Mouse (Mus musculus) forebrain, embryonic 11.5 days (tissue): Measurements from ENCODE around the gene Mvk. TPM values are rescaled to one million over a fixed set of nuclear protein-coding genes. Genes with fewer than 3 reads are reported as not detected.

Experiments
- ATAC-seq: fragments of 200-750 bp; cut with Nextera tagmentation; replicated peaks from 2 replicates; pipeline ENCODE4 v1.8.0; 2017; ENCODE audit warnings: moderate TSS enrichment; ENCODE audit not compliant: low FRiP score
- DNase-seq: peaks from one replicate; pipeline ENCODE4 v3.0.0-alpha.2; 2017; ENCODE audit warnings: low spot score
- H3K27ac ChIP-seq: fragments of 300-500 bp; sonication (generic); 2 replicates; pipeline ENCODE4 v1.5.1; 2014; ENCODE audit warnings: low read depth, low read length
- H3K27me3 ChIP-seq: fragments of 300-500 bp; sonication (generic); 2 replicates; pipeline ENCODE4 v1.6.1; 2014; ENCODE audit warnings: mild to moderate bottlenecking, low read length, mixed read lengths; ENCODE audit not compliant: control insufficient read depth, insufficient read depth
- H3K36me3 ChIP-seq: fragments of 300-500 bp; sonication (generic); 2 replicates; pipeline ENCODE4 v1.6.1; 2014; ENCODE audit warnings: mild to moderate bottlenecking, low read length, moderate library complexity, mixed read lengths; ENCODE audit not compliant: control insufficient read depth, insufficient read depth
- H3K4me1 ChIP-seq: fragments of 300-500 bp; sonication (generic); replicated peaks from 2 replicates; pipeline ENCODE4 v1.6.1; 2014; ENCODE audit warnings: low read length, mixed read lengths; ENCODE audit not compliant: control insufficient read depth, insufficient read depth
- H3K4me2 ChIP-seq: fragments of 300-500 bp; sonication (generic); 2 replicates; pipeline ENCODE4 v1.6.1; 2014; ENCODE audit warnings: low read depth, mild to moderate bottlenecking, low read length, moderate library complexity, mixed read lengths; ENCODE audit not compliant: severe bottlenecking
- H3K4me3 ChIP-seq: fragments of 300-500 bp; sonication (generic); 2 replicates; pipeline ENCODE4 v1.5.1; 2014; ENCODE audit warnings: low read depth, low read length
- H3K9ac ChIP-seq: fragments of 300-500 bp; sonication (generic); 2 replicates; pipeline ENCODE4 v1.6.1; 2014; ENCODE audit warnings: low read length
- H3K9me3 ChIP-seq: fragments of 300-500 bp; sonication (generic); 2 replicates; pipeline ENCODE4 v1.6.1; 2016; ENCODE audit warnings: low read length, mixed read lengths; ENCODE audit not compliant: control insufficient read depth
- WGBS: fragments of 180-500 bp; shearing (Covaris S2); extraction: QIAGEN DNeasy Blood & Tissue Kit; methylation state at CpG from one replicate; pipeline ENCODE4 v1.1.7; 2014; 5-methylcytosine and 5-hydroxymethylcytosine counted together
- polyA plus RNA-seq: library from polyadenylated mRNA; unstranded; fragments of >200 nt; fragmentation: Nextera tagmentation; extraction: Ambion mirVana; gene quantifications from 2 replicates; pipeline ENCODE4 v1.2.1, GENCODE M21; 2014

Gene Mvk
- polyA plus RNA-seq, 1 experiment from 2014 or later, result 58.3 TPM

DNA sequence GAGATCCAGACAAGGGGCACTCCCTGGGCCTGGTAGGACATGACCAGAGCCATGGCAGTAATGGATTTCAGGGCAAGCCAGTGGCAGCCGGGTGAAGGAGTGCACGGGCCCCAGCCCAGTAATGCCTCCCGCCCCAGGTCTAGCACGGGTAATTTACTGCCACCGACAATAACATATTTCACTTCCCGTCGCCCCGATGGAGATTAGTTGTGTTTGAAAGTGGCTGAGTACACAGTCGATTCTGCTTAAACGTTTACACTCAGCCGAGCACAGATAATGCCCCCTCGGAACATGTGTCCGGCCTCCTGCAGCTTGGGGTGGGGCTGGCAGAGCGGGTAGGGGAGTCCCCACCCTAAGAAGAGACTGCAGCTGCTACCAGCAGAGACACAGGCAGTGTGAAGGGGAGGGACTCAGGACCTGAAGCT, 38.5 kb downstream of the Mvk start:
- Histone ChIP-seq H3K9me3 (no peaks in the 10 kb centered on the region), H3K36me3 (no peaks in the 10 kb centered on the region), H3K27ac (peak overlapping the region; percentile 46; the same call in 1 of the 2 replicates), H3K9ac (peak overlapping the region; percentile 41), H3K27me3 (no peaks in the 10 kb centered on the region), H3K4me2 (peak overlapping the region; percentile 29; the same call in 1 of the 2 replicates), H3K4me1 (peaks cover 9% of the 10 kb centered on the region), H3K4me3 (no peak overlapping the region)
- ATAC-seq (peak; percentile 73), DNase-seq (peak; percentile 67)
- 9% methylated on average over 14 of the region's 14 CpGs for WGBS

DNA sequence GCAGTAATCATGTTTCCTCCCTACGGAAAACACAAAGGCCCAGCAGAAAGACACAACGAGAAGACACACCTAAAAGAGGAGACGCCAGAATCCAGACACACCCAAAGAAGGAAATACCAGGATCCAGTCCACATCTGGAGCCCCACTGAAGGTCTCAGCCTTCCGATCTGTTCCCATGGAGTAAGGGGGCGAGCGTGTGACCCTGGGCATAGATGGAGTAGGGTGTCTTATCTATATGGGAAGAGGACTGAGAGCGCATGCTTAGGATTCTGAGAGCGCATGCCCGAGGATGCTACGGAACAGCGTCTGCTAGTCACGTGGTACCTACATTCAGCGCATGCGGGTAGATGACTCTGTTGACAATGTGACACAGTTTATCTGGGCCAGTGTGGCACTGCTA, 41.6 kb downstream of the Mvk start:
- Histone ChIP-seq H3K27ac (no peak overlapping the region), H3K4me1 (peaks cover 9% of the 10 kb centered on the region), H3K4me3 (no peak overlapping the region), H3K27me3 (no peaks in the 10 kb centered on the region), H3K9ac (no peak overlapping the region), H3K4me2 (no peak overlapping the region), H3K9me3 (no peaks in the 10 kb centered on the region), H3K36me3 (no peaks in the 10 kb centered on the region)
- 92% methylated on average over 14 of the region's 14 CpGs for WGBS
- DNase-seq, result no peak
- no peak for ATAC-seq

DNA sequence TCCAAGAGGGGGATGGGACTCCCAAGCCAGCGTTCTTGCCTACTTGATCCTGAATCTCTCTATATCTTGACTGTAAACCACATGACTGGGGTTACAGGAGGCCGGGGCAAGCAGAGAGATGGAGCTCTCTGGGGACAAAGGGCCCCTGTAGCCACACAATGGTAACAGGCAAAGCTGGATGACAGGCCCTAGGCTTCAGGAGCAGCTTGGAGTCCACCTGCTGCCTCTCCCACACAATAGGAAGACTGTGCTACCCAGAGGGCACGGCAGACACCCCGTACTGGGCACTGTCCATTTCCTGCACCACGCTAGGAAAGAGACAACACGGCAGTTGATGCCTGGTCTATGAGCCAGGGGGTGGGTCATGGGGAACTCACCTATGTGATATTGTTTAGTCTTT, 45.5 kb downstream of the Mvk start:
- DNase-seq (no peak), ATAC-seq (no peak)
- Histone ChIP-seq H3K4me2 (no peak overlapping the region), H3K36me3 (no peaks in the 10 kb centered on the region), H3K9ac (no peak overlapping the region), H3K9me3 (no peaks in the 10 kb centered on the region), H3K27ac (no peak overlapping the region), H3K4me3 (no peak overlapping the region), H3K27me3 (no peaks in the 10 kb centered on the region), H3K4me1 (no peaks in the 10 kb centered on the region)
- 92% methylated on average over 6 of the region's 6 CpGs for WGBS

DNA sequence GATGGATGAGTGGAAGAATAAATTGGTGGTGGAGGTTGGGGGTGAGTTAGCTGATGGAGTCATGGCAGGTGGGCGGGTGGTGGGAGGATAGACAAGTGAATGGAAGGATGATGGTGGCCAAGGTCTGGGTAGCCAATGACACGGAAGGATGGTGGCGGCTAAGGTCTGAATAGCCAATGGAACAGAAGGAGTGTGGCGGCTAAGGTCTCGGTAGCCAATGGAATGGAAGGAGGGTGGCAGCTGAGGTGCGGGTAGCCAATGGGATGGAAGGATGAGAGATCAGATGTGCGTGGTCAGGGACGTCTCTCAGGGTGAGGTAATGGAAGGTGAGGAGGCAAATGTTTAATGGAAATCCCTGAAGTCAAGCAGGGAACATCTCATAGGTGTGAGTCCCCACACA, 46.2 kb downstream of the Mvk start:
- ATAC-seq (no peak), DNase-seq (no peak)
- Histone ChIP-seq H3K4me1 (no peaks in the 10 kb centered on the region), H3K9ac (no peak overlapping the region), H3K27ac (no peak overlapping the region), H3K4me3 (no peak overlapping the region), H3K36me3 (no peaks in the 10 kb centered on the region), H3K27me3 (no peaks in the 10 kb centered on the region), H3K9me3 (no peaks in the 10 kb centered on the region), H3K4me2 (no peak overlapping the region)
- WGBS, result 92% methylated on average over 8 of the region's 8 CpGs

DNA sequence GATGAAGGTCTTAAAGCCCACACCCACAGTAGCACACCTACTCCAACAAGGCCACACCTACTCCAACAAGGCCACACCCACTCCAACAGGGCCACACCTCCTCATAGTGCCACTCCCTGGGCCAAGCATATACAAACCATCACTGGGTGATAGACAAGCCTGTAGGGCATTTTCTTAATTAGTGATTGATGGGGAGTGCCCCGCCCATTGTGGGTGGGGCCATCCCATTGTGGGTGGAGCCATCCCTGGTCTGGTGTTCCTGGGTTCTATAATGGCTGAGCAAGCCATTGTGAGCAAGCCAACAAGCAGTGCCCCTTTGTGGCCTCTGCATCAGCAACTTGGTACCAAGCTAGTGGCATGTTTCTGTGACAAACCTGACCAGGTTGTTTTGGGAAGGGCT, 50.7 kb downstream of the Mvk start:
- DNase-seq (no peak), ATAC-seq (no peak)
- Histone ChIP-seq H3K9me3 (no peaks in the 10 kb centered on the region), H3K9ac (no peak overlapping the region), H3K4me1 (no peaks in the 10 kb centered on the region), H3K36me3 (no peaks in the 10 kb centered on the region), H3K4me3 (no peak overlapping the region), H3K27ac (no peak overlapping the region), H3K27me3 (no peaks in the 10 kb centered on the region), H3K4me2 (no peak overlapping the region)
- WGBS, result 46% methylated on average over 1 of the region's 1 CpGs

DNA sequence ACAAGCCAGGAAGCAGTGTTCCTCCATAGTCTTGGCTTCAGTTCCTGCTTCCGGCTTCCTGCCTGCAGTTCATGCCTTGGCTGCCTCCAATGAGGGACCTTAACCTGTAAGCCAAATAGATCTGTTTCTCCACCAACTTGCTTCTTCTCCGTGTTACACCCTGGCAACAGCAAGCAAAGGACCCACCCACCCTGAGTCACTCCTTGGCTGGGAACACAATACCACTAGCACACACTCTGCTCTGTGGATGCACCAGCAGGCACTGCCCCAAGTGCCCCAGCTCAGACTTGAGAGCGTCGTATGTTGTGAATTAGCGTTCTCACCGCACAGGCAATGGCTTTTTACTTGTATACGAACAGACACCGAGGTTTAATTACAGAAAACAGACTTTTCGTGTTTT, 57.2 kb downstream of the Mvk start:
- H3K4me2 ChIP-seq, result no peak overlapping the region
- no peak overlapping the region for H3K4me3 ChIP-seq
- no peaks in the 10 kb centered on the region for H3K9me3 ChIP-seq
- H3K4me1 ChIP-seq, result no peaks in the 10 kb centered on the region
- H3K36me3 ChIP-seq, result no peaks in the 10 kb centered on the region
- ATAC-seq (no peak), DNase-seq (no peak)
- no peak overlapping the region for H3K9ac ChIP-seq
- 79% methylated on average over 9 of the region's 9 CpGs for WGBS
- no peaks in the 10 kb centered on the region for H3K27me3 ChIP-seq
- H3K27ac ChIP-seq, result no peak overlapping the region

DNA sequence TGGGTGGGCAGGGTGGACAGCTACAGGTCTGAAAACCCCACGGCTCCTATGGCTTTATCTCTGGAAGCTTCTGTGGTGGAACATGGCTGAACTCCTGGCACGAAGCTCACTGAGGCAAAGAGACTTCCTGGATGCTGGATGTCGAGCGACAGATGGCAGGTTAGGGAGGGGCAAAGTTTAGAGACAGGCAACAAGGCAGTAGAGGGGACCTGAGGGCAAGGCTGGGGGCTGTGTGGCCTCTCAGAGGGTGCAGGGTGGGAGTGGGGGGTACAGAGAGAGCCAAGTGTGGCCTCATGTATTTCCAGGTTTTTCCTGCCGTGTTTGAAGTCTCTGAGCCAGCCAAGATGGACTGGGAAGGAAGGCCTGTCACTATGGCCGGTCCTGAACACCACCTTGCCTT, 60.8 kb downstream of the Mvk start:
- no peak overlapping the region for H3K27ac ChIP-seq

DNA sequence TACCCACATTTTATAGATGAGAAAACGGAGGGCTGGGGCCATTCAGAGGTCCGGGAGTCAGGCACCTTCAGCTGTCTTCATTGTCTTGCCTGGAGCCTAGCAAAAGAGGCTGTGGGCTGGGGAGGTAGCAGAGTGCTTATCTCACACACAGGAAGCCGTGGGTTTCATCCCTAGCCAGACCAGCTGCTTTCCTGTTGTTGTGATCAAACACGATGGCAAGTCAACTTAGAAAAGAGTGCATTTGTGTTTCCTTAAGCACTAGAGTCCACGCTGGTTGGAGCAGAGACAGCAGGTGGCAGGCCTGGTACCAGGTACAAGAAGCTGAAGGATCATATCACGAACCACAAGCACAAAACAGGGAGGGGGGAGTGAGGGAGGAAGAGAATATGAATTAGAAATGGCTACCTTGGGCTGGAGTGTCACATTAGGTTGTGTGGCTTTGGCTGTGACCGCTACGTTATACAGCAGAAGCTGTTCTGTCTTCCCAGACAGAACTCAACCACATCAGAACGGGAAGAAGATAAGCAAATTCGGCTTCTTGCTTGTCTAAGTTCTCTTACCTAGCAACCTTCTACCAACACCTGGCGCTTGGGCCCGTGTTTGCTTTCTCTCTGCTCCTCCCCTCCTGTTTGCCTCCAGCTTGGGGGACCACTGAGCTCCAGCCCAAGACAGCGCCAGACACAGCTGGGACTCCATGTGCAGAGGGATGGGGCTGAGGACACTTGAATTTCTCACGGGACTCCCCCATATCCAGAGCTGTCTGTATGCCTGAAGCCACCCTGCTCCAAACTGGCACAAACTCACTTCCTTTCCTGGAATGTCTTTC, 61.4 kb downstream of the Mvk start:
- H3K9ac ChIP-seq, result no peak overlapping the region
- H3K27me3 ChIP-seq, result no peaks in the 10 kb centered on the region
- H3K36me3 ChIP-seq, result no peaks in the 10 kb centered on the region
- no peaks in the 10 kb centered on the region for H3K4me1 ChIP-seq
- no peak overlapping the region for H3K27ac ChIP-seq
- H3K9me3 ChIP-seq, result no peaks in the 10 kb centered on the region
- WGBS, result 78% methylated on average over 14 of the region's 14 CpGs
- no peak overlapping the region for H3K4me3 ChIP-seq
- ATAC-seq (no peak), DNase-seq (no peak)
- H3K4me2 ChIP-seq, result no peak overlapping the region

More for the DNA sequence above, 60.8 kb downstream of the Mvk start:
- Histone ChIP-seq H3K36me3 (no peaks in the 10 kb centered on the region), H3K4me2 (no peak overlapping the region), H3K27me3 (no peaks in the 10 kb centered on the region), H3K9ac (no peak overlapping the region), H3K9me3 (no peaks in the 10 kb centered on the region), H3K4me1 (no peaks in the 10 kb centered on the region), H3K4me3 (no peak overlapping the region)
- no peak for ATAC-seq
- 77% methylated on average over 6 of the region's 6 CpGs for WGBS
- DNase-seq, result no peak

DNA sequence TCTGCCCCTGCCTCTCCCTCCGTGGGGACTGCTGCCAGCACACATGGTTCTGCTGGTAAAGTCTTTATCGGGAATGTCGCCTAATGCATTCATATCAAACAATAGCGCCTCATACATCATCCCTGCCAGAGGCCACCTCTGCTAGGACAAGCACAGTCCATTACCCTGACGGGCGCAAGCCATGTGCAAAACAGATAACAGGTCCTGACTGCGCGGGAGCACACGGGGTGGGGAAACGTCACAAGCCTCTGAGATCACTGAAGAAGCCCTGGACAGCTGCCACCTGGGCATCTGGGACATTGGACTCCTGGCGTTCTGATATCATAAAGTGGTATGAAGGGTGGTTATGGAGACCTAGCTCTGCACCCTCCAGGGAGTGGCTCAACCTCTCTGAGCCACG, 63.3 kb downstream of the Mvk start:
- no peak for DNase-seq
- WGBS, result 85% methylated on average over 12 of the region's 12 CpGs
- no peaks in the 10 kb centered on the region for H3K36me3 ChIP-seq
- no peak overlapping the region for H3K4me3 ChIP-seq
- no peaks in the 10 kb centered on the region for H3K27me3 ChIP-seq
- H3K9me3 ChIP-seq, result no peaks in the 10 kb centered on the region
- no peak overlapping the region for H3K4me2 ChIP-seq
- H3K9ac ChIP-seq, result no peak overlapping the region
- no peak overlapping the region for H3K27ac ChIP-seq
- no peak for ATAC-seq
- H3K4me1 ChIP-seq, result no peaks in the 10 kb centered on the region
